Mouse (Mus musculus): Measurements from ENCODE around the gene Eci1. TPM values are rescaled to one million over a fixed set of nuclear protein-coding genes. Genes with fewer than 3 reads are reported as not detected.
A peak's percentile ranks its signal among the peaks of the same experiment; 100 is the strongest.

The Eci1 gene
- polyA plus RNA-seq, 1 experiment: 28.0 TPM

DNA sequence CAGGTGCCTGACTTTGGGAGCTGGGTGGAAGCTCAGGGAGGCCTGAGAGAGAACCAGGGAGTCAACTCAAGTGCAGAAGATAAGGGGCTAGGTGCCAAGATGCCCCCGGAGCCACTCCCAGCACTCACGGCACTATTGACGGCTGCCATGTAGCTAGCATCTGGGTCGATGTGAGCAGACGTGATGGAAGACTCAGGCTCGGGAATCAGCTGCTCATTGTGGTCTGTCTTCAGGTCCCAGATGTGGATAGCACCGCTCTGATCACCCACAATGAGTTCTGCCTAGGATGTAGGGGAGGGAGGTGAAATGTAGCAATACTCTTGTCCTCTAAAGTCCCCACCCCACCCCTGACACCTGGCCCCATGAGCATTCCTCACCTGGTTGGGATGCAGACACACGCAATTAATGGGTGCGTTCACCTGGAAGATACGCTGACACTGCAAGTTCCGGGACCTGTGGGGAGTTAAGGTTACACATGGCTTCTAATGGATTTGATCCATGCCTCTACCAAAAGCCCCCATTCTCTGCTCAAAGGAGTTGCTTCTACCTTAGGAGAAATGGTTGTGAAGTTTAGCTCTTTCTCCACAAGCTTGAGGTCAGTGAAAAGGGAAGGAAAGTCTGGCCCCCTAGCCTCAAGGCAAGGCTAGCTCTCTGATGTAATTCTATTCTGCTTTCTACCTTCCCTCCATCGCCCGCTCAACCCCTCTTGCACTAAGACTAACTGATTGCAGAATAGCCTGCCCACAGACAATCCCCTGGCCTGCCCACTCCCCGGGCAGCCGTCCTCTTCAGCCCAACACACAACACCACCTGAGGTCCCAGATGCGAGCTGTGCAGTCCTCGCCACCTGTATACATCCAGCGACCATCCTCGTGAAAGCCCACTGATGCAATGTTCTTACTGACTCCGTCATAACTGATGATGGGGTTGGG, 50.9 kb downstream of the Eci1 start:
- Histone ChIP-seq H3K36me3 (ENCODE audit: control insufficient read depth, insufficient read depth, low read length) (peaks cover 14% of the 10 kb centered on the region), H3K27ac (ENCODE audit: insufficient read depth, low read length) (no peak overlapping the region), H3K27me3 (ENCODE audit: control insufficient read depth, insufficient read depth, low read length) (no peaks in the 10 kb centered on the region), H3K4me3 (ENCODE audit: extremely low read depth, insufficient read depth, insufficient read length) (no peak overlapping the region), H3K4me1 (ENCODE audit: control insufficient read depth, insufficient read depth, insufficient read length) (peaks cover 3% of the 10 kb centered on the region; the same call in 1 of the 2 replicates)
- no peak for DNase-seq (ENCODE audit: low read depth in 1 of 2, low spot score in 2 of 2)
- WGBS: 91% methylated on average over 20 of the region's 20 CpGs
- TF ChIP-seq CTCF (IDR thresholded peaks at IDR 0.05; ENCODE audit: extremely low read depth, insufficient read depth, insufficient read length, insufficient replicate concordance) (no peak), POLR2A (IDR thresholded peaks at IDR 0.05; ENCODE audit: low read depth, low read length) (no peak)

DNA sequence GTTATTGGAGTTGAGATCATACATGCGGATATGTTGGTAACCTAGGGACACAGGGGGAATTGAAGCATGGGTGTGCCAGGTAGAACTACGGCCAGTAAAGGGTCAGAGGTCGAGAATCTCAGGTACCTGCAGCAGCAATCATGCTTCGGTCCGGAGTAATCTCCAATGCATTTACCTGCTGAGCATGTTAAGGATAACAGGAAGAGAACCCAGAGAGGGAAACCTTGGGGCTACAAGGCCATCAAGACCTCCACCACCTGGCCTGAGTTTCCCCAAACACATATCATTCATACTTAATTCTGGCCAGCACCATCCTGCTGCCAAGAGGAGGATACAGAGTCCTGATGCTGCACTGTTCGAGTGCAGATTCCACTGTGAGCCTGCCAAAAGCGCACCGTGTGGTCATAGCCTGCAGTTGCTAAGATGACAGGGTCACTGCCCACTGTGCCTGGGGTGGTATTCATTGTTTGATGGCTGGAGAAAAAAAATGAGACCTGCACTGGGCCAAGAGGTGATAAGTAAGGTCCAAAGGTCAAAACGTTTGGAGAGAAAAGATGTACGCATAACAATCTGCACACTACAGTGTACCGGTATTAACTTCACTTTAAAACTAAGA, 51.7 kb downstream of the Eci1 start:
- 62% methylated on average over 11 of the region's 11 CpGs for WGBS
- no peak for DNase-seq (ENCODE audit: low read depth in 1 of 2, low spot score in 2 of 2)
- H3K4me3 ChIP-seq (ENCODE audit: extremely low read depth, insufficient read depth, insufficient read length): peak overlapping the region; percentile 98; the same call in 1 of the 2 replicates
- no peak overlapping the region for H3K27ac ChIP-seq (ENCODE audit: insufficient read depth, low read length)
- H3K36me3 ChIP-seq (ENCODE audit: control insufficient read depth, insufficient read depth, low read length): peaks cover 14% of the 10 kb centered on the region
- peaks cover 3% of the 10 kb centered on the region; the same call in 1 of the 2 replicates for H3K4me1 ChIP-seq (ENCODE audit: control insufficient read depth, insufficient read depth, insufficient read length)
- TF ChIP-seq CTCF (IDR thresholded peaks at IDR 0.05; ENCODE audit: extremely low read depth, insufficient read depth, insufficient read length, insufficient replicate concordance): peak; percentile 10; the same call in 1 of the 2 replicates
- no peak for TF ChIP-seq POLR2A (IDR thresholded peaks at IDR 0.05; ENCODE audit: low read depth, low read length)
- no peaks in the 10 kb centered on the region for H3K27me3 ChIP-seq (ENCODE audit: control insufficient read depth, insufficient read depth, low read length)

DNA sequence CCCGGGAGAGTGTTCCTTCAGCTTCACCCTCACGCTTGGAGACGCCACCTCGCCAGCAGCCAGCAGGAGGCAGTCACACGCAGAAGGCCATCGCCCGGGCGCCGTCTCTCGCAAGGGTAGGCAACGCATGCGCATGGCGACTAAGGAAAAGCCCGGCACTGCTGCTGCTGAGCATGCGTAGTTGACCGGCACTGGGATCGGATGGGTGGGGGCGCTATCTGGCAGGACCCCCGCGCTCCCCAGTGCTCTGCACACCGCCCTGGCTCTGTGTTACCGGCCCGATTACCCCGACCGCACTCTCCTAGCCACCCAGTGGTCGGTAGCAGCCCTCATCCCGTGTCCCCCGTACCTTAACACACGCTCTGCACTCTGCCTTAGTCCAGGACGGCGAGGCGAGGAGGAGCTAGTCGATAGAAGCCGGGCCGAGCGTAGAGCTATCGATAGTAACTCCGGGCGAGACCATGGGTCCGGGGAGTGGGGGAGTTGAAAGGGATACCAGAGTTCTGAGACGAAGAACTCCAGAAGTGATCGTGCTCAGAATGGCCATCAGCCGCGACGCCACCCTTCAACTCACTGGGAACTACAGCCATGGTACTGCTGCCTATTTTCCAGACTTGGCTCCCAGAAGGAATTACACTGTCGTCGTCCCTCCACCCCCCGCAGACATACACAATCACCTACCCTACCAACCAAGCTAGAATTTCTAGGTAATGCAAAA, 52.4 kb downstream of the Eci1 start, which contains the start of gene Mlst8:
TSS of gene Mlst8 (minus strand) at position 416 of the 718 bp plus-strand sequence.
- TF ChIP-seq CTCF (IDR thresholded peaks at IDR 0.05; ENCODE audit: extremely low read depth, insufficient read depth, insufficient read length, insufficient replicate concordance) (peak; percentile 95), POLR2A (IDR thresholded peaks at IDR 0.05; ENCODE audit: low read depth, low read length) (peak; percentile 40; the same call in 1 of the 2 replicates)
- Histone ChIP-seq H3K27me3 (ENCODE audit: control insufficient read depth, insufficient read depth, low read length) (no peaks in the 10 kb centered on the region), H3K4me1 (ENCODE audit: control insufficient read depth, insufficient read depth, insufficient read length) (peaks cover 3% of the 10 kb centered on the region; the same call in 1 of the 2 replicates), H3K4me3 (ENCODE audit: extremely low read depth, insufficient read depth, insufficient read length) (peak within 1 kb of the TSS; percentile 98), H3K36me3 (ENCODE audit: control insufficient read depth, insufficient read depth, low read length) (peaks cover 14% of the 10 kb centered on the region), H3K27ac (ENCODE audit: insufficient read depth, low read length) (peak within 1 kb of the TSS; percentile 96)
- DNase-seq (ENCODE audit: low read depth in 1 of 2, low spot score in 2 of 2): peak; percentile 95 to 97
- WGBS: under 1% methylated on average over 48 of the region's 48 CpGs

DNA sequence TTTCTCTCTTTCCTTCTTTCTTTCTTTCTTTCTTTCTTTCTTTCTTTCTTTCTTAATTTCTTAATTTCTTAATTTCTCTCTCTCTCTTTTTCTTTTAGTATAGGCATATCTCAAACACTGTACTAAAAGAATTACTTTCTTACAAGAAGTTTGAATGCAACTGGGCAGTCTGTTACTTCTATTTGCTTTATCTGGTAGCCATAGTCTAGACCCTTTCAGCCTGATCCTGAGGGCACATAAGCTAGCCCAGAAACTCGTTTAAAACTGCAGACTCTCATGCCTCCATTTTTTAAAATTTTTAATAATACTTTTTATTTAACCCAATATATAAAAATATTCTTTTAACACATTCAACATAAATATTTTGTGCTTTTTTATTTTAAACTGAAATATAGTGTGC, 53.0 kb downstream of the Eci1 start:
- Histone ChIP-seq H3K36me3 (ENCODE audit: control insufficient read depth, insufficient read depth, low read length) (peaks cover 14% of the 10 kb centered on the region), H3K4me1 (ENCODE audit: control insufficient read depth, insufficient read depth, insufficient read length) (peaks cover 3% of the 10 kb centered on the region; the same call in 1 of the 2 replicates), H3K4me3 (ENCODE audit: extremely low read depth, insufficient read depth, insufficient read length) (no peak overlapping the region; the same call in 1 of the 2 replicates), H3K27ac (ENCODE audit: insufficient read depth, low read length) (no peak overlapping the region), H3K27me3 (ENCODE audit: control insufficient read depth, insufficient read depth, low read length) (no peaks in the 10 kb centered on the region)
- WGBS: 14% methylated on average over 1 of the region's 1 CpGs
- no peak for TF ChIP-seq POLR2A (IDR thresholded peaks at IDR 0.05; ENCODE audit: low read depth, low read length)
- no peak for TF ChIP-seq CTCF (IDR thresholded peaks at IDR 0.05; ENCODE audit: extremely low read depth, insufficient read depth, insufficient read length, insufficient replicate concordance)
- no peak for DNase-seq (ENCODE audit: low read depth in 1 of 2, low spot score in 2 of 2)

DNA sequence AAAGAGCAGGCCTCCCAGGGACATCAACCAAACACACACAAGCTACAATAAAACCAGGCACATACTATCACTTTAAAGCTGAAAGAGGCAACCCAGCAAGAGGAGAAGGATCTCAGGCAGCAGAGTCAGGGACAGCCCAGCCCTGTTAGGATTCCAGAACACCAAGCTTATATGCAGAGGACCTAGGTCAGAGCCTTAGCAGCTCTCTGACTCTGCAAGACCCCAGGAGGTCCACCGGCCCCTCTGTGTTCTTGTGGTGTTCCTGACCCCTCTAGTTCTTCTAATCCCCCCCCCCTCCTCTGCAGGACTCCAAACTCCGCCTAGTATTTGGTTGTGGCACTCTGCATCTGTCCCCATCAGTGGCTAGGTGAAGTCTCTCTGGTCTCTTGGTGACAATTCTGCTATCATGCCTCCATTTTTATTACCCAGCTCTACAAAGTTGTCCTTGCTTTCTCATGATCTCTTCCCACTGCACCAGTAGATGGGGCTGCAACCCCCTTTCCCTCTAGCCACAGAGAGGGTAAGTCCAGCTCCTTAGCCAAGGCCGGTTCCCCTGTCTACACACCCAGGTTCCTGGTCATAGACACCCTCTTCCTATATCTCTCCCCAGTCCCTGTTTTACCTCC, 53.9 kb downstream of the Eci1 start:
- Histone ChIP-seq H3K36me3 (ENCODE audit: control insufficient read depth, insufficient read depth, low read length) (peaks cover 11% of the 10 kb centered on the region), H3K27ac (ENCODE audit: insufficient read depth, low read length) (no peak overlapping the region), H3K4me3 (ENCODE audit: extremely low read depth, insufficient read depth, insufficient read length) (no peak overlapping the region), H3K4me1 (ENCODE audit: control insufficient read depth, insufficient read depth, insufficient read length) (peaks cover 3% of the 10 kb centered on the region; the same call in 1 of the 2 replicates), H3K27me3 (ENCODE audit: control insufficient read depth, insufficient read depth, low read length) (no peaks in the 10 kb centered on the region)
- no peak for DNase-seq (ENCODE audit: low read depth in 1 of 2, low spot score in 2 of 2)
- WGBS: 62% methylated on average over 3 of the region's 3 CpGs
- TF ChIP-seq CTCF (IDR thresholded peaks at IDR 0.05; ENCODE audit: extremely low read depth, insufficient read depth, insufficient read length, insufficient replicate concordance): no peak

Measured in spleen, adult 2 months (tissue).